Mouse (Mus musculus): ENCODE results near the gene Plcb1.

Plcb1 gene

DNA sequence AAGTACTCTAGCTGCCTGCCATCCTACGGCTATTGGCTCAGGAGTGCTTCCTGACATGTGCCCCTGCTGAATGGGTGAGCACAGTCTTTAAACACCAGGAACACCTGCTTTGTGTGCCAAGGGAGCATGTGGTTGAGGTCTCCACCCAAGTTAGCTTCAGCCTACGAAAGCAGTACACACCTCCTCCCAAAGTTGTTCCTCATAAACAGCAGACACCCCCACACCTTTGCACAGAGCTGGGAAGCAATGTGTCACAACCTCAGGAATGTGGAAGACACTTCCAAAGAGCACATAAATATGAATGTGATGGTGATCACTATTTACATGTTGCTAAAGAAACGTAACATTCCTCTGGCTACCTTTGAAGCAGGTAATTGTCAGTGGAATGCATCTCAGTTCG, 389.7 kb downstream of the Plcb1 start:
- DNase-seq (ENCODE audit: extremely low spot score, low read depth, low spot score): no peak

DNA sequence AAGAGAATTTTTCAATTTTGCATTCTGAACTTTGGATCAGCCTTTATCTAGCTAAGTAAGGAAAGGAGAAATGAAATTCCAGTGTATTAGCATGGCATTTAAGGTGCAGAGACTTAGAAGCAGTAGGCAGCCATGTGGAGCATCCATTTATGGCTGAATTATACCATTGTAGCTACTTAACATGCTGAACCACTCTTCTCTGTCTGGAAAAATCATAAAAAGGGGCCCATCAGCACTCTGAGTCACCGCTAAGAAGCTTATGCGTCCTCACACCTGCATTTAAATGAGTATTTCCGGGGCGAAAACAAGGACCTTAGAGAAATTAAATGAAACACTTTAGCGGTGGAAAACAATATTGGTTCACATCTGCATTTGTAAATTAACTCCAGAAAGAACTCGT, 401.8 kb downstream of the Plcb1 start:
- DNase-seq (ENCODE audit: extremely low spot score, low read depth, low spot score): no peak

DNA sequence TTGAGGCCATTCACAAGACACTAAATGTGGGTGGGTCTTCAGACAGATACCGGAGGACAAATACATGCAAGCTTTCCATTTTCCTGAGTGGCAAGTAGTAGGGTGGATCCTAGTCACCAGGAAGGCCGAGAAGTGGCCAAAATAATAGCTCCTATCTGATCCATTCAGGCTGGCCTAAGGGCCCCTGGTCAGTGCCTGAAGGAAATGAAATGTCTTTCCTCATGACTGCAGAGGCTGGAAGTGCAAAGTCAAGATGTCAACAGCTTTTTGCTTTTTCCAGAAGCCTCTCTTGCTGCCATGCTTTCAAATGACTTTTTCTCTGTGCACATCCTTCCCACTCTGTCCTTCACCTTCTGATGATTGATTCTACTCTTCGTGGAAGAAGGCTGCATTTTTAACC, 415.0 kb downstream of the Plcb1 start:
- no peak for DNase-seq (ENCODE audit: extremely low spot score, low read depth, low spot score)

DNA sequence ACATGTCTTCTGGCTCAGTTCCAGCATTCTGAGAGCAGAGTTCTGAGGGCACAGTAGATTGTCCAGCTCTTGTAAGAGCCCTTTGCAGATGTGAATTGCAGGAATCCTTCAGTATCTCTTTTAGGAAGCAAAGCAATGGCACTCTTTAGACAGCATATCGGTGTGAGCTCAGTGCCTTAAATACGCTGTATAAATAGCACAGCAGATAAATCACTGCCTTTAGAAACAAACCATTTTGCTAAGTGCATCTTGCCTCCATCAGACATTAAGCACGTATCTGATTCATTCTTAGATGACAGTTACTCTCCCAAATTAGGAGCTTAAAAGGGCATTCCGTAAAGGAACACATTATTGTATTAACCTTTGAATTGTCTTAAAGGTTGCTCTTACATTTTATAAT, 416.5 kb downstream of the Plcb1 start:
- DNase-seq (ENCODE audit: extremely low spot score, low read depth, low spot score): no peak

DNA sequence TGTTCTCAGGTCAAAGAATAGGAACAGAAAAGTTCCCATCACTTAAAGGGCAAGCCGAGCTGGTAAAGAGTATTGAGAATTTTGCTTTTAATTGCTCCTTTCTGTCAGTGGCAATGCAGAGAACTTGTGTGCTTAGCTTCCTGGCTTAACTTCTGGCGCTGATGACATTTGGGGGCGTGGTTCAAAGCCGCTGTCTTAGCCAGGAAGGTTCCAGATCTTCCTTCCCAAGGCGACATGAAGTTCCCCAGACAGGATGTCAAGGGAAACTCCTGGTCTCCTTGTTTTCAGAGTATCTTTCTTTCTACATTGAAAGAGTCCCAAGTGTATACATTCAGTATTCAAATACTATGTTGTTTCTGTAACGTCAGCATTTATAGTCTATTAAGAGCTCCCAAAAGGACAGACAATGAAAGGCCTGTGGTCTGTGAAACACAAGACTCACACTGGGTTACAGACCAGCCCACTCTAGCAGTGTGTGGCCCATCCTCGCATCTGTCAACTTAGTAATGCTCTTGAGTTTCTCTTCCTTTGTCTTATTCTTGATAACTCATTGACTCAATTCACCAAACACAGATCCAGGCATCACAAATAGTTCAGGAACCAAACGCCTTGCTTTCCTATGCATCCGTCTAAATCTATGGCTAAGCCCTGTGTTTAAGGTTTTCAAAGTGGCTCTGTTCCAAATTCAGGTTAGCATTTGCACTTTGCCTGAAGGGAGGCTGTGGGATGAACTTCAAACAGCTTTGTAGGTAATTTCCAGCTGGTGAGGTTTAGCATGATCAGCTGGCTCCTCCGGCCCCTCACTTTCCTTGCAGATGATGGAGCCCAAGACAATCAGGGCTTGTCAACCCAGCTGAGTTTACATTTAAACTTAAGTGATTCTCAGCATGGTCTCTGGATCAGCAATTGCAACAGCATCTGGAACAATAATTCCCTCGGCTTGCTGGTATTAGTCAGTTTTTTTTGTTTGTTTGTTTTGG, 418.6 kb downstream of the Plcb1 start:
- DNase-seq (ENCODE audit: extremely low spot score, low read depth, low spot score): no peak

DNA sequence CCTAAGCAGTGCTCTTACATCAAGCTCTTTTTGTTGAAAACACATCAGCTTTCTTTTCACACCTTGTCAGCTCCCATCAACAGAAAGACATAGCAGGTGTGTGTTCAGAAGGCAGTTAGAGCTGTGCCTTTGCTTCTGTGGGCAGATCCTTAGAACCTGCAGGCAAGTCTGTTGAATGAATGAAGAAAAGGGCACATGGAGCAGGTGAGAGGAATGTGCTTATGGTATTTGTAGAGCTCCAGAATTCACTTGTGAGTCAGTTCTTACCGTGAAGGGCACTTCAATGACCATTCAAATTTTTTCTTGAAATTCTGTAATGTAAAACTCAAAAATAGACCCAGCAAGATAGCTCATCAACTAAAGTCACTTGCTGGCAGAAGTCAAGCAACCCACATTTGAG, 423.0 kb downstream of the Plcb1 start:
- DNase-seq (ENCODE audit: extremely low spot score, low read depth, low spot score): no peak

DNA sequence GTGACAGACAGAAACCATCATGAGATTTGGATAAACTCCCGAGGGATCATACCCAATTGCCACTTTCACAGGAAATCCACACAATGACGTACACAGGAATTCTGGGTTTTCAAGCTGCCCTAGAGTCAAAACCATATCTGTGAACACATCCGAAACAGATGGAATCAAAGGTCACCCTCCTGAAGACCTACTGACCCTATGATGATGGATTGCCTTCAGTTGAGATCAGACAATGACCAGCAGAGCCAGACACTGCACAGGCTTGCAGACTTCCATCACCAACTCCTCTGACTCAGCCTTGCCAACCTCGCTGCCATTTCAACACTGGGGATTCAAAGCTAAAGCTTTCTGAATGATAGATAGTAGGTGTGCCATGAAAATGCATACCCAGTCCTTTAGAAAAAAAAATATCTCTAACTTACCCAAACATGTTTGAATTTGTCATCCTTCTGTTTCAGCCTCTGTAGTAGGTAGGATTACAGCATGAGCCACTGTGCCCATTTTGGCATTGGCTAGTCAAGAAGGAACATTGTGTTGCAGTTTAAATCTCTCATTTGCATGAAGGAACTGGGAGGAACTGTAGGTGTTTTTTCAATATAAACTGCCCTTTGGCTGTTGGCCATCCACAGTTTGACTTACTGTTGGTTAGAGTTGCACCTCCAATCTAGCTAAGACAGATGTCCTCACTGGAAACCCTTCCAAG, 429.0 kb downstream of the Plcb1 start:
- no peak for DNase-seq (ENCODE audit: extremely low spot score, low read depth, low spot score)

DNA sequence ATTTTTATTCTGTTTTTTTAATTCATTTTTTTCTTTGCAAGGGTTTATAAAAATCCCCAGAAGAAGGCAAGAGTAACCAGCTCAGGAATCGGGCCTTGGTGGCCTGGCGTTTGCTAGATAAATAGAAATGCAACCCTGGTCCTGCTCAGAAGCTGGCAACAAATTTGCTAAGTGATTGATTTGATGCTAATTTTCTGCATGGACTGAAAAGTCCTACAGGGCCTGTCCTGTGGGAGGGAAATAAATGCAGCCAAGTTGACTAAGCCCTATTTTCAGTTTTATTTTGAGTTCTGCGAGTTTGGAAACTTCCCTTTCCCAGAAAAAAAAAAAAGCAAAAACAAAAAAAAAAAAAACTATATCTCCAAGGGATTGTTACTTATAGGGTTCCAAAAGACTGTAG, 433.5 kb downstream of the Plcb1 start:
- DNase-seq (ENCODE audit: extremely low spot score, low read depth, low spot score): no peak

DNA sequence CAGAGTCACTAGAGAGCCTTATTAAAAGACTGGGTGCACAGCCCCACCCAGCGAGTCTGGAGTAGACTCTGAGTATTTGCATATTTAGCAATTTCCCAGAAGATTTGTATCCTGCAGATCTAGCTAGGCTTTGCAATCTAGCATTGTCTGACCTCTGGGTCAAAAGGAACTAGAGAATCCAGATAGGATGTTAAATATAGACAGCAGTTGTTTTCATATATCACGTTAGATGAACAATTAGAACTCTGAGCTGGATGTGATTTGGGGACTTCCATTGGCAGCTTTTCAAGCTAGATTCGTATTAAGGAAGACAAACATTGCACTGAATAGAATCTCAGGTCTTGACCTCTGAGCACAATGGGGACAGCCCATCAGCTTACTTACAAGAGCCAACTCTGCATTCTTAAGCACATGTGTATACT, 439.7 kb downstream of the Plcb1 start:
- DNase-seq (ENCODE audit: extremely low spot score, low read depth, low spot score): no peak

DNA sequence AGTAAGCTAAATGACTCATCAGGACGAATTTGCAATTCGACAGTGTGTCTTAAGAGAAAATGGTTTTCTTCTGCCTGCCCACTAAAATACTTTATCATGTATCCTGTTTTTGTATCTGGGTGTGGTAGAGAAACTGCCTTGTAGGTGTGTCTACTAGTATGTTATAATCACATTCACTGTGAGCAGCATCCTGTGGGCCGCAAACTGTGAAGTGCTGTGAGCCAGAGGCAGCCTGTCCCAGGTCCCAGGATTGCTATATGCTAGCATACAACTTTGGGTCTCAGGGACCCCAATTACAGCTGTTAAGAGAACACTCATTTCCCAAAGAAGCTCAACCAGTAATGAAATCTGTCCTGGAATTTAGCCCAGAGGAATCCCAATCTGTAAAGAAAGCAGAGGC, 444.4 kb downstream of the Plcb1 start:
- DNase-seq (ENCODE audit: extremely low spot score, low read depth, low spot score): no peak

DNA sequence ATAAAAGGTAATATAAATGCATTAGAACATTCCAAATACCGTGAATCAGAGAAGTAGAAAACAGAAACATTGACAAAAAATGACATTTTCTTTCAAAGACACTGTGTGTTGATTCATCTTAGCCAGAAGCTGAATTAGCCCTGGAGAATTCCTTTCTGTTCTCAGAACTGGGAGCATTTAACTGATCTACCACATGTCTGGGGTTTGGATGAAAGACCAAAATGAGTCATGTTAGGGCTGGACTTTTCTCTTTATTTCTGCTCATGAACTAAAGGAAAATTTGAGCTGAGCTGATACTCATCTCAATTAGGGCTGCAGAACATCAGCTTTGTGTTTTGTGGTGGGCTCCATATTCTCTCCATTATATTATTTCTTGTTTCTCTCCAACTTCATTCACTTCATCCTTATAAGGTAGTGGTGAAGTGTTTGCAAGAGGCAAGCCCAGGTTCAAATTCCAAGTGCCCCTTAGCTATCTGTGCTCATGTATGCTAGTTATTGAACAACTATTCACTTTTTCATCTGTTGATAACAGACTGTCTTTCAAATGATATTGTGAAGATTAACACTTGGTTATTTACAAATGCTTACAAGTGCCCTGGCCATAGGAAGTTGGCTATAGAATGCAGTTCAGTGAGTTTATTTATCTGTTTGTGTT, 456.9 kb downstream of the Plcb1 start:
- no peak for DNase-seq (ENCODE audit: extremely low spot score, low read depth, low spot score)

DNA sequence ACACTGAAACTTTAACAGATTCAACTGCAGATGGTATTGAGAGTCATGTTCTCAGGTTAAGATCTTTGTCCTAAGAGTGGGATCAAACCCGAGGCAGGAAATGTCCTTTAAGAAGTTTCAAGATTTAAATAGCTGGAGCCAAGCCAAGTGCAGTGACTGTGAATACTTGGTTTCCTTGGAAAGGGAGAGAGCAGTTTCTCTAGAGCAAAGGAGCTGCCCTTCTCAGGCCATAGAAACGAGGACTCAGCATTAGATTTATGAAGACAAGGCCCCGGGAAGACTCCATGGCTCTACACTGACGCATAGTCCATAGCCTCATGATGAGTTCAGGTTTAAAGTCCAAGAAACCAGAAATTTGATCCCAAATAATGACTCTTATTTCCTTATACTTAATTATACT, 457.9 kb downstream of the Plcb1 start:
- no peak for DNase-seq (ENCODE audit: extremely low spot score, low read depth, low spot score)

DNA sequence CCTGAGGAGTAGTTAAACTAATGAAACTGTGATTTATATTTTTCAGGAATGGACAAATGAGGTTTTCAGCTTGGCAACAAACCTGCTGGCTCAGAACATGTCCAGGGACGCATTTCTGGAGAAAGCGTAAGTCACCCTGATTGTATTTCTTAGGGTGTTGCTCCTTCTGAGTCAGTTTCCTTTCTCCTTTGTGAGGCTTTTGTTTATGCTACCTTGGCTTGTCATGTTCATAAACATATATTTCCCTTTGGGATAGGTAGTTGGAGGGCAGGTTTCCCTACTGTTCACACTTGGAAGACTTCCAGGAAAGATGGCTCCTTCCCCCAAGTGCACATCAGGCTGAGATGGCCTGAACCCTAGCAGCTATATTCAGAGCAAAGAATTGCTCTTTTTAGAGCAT, 464.1 kb downstream of the Plcb1 start:
- DNase-seq (ENCODE audit: extremely low spot score, low read depth, low spot score): no peak

DNA sequence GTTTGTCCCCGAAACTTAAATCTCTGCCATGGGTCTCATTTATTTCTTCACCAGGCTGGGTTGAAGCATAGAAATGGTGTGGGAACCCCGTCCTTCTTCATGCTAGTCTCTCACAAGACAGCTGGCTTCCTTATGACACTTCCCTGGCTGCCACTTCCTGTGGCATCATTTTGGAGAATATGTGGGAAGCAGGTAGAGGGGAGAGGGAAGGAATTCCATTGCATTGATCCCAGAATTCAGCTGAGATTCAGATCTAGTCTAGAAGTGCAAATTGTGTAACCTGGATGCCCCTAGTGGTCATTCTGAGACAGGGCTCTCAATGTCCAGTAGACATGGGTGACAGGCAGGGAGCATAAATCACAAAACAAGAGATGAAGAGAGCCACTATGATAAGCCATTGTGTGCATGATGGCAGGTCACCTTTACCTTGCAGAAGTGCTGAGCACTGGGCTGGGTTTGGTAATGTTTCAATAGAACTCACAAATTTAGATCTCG, 466.0 kb downstream of the Plcb1 start:
- no peak for DNase-seq (ENCODE audit: extremely low spot score, low read depth, low spot score)

DNA sequence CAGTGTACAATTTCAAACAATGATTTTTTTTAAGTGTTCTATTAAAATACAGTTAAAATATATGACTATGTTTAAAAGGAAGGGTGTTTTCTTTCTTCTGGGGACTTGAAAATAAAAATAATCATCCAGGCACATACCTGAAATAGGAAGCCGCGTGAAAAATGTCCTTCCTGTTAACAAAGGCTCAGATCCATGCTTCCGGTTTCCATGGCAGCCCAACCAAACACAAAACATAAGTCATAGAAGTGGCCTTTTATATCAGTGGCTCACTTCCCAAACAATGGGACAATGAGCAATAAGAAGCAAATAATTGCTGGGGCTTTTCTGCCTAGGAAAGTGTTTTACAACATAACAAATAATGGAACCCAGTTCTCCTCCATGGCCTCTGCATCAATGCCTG, 473.3 kb downstream of the Plcb1 start:
- DNase-seq (ENCODE audit: extremely low spot score, low read depth, low spot score): no peak

DNA sequence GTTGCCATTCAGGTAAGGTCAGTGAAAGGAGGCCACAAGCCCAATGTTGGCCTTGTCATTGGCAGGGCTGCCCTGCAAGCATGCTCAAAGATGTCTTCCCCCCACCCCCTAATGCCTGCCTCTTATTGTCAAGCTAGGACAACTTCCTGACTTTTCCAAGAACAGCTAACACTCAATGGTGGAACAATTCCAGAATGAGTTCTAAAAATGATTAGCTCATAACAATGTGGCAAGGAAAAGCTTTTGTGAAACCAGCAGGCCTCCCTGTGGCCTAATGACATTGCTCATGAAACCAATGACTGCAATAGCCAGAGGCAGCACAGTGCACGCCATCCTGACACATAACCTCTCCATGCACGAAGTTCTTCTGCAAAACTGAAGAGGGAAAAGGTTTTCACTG, 478.1 kb downstream of the Plcb1 start:
- DNase-seq (ENCODE audit: extremely low spot score, low read depth, low spot score): no peak

DNA sequence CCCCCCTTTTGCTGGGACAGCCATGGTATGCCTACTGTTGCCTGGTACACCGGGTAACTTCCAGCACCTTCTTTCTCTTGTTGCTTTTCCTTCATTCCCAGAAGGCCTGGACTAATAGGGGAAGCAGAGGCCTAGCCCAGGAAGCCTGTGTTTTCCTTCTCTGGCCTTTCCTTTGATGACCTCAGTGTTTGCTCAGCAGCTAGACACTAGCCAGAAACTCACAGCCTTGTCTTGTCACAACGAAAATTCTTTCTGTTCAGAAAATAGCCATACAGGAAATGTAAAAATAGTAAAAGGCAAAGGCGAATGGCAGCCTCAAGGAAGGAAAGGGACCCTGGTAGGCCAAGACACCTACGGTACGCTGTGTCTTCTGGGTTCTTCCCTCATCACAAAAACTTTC, 489.1 kb downstream of the Plcb1 start:
- no peak for DNase-seq (ENCODE audit: extremely low spot score, low read depth, low spot score)

DNA sequence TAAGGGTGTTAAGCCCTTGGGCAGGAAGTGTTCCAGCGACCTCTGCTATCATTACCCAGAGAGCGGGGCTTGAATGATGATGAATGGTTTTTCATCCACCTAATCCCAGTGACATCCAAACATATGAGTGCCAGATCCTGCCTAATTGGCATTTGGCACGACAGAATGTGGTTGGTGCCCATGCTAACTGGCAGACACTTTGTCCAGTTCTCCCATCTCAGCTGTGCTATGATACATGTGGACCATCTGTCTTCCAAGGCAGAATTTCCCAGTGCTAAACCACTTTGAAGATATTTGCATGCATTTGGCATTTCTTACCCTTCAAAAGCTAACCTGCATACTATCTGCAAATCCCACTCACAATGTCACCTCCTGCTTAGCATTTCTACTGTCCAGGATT, 492.6 kb downstream of the Plcb1 start:
- DNase-seq (ENCODE audit: extremely low spot score, low read depth, low spot score): no peak

DNA sequence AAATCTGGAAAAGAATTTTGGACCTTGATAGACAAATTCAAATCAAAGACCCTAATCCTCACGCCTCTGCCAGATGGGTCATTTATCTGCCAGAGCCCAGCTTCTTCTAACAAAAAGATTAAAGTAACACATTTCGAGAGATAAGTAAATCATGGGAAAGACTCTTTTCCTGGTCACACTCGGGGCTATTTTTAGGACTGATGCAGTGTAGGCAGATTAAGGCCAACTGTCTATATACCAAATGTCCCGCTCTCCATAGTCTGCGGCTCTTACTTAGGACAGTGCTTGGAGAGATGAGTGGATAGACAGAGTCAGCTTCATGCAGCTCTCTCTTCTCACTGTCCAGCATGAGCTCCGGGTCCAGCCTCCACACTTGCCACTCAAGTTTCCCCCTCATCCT, 493.2 kb downstream of the Plcb1 start:
- DNase-seq (ENCODE audit: extremely low spot score, low read depth, low spot score): no peak

DNA sequence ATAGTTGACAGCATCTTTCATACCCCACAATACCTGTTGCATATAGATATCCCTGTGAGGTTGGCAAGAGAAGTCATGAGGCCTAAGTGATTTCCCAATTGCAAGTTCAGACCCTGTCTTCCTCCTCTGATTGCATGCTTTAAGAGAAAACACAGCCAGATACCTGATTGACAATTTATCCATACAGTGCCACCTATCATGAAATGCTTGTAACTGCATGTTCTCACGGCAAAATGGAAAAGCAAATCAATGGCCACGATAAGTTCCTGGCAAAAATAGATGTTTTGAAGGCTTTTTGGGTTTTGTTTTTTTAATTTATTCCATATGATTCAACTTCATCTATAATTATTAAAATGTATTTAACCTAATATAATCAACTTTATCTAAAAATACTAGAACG, 497.9 kb downstream of the Plcb1 start:
- no peak for DNase-seq (ENCODE audit: extremely low spot score, low read depth, low spot score)

DNA sequence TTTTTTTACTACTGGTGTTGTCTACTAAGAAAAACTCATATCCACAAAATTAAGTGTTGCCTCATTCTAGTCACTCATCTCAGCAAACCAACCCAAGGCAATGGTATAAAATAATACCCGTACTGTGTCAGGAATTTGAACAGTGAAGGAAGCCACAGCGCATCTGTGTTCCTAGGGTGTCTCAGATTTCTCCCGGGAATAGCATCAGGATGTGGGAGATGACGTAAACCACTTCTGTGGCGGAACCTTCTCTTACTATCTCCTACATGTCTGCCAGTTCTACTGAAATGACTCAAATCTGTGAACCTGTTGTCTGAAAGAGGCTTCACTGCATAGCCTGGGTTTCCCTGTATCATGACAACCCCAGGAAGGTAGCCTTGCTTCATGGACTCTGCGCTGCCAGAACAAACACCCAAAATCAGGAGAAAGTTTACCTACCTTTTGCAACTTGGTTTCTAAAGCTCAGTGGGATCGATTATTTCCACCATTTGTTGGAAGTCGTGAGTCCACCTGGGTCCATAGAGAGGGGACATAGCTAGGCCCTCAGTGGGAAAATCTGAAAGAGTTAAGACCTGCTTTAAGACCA, 510.4 kb downstream of the Plcb1 start:
- no peak for DNase-seq (ENCODE audit: extremely low spot score, low read depth, low spot score)

Data from hindlimb bud, embryonic 11.5 days (tissue).